Mouse (Mus musculus): ENCODE measurements at regions not wholly inside any gene's neighbourhood (a gene's known extent, or its start where the extent isn't known, plus 50 kb on each side); places are given as distances from the start of the nearest gene placed in this dataset.

DNA sequence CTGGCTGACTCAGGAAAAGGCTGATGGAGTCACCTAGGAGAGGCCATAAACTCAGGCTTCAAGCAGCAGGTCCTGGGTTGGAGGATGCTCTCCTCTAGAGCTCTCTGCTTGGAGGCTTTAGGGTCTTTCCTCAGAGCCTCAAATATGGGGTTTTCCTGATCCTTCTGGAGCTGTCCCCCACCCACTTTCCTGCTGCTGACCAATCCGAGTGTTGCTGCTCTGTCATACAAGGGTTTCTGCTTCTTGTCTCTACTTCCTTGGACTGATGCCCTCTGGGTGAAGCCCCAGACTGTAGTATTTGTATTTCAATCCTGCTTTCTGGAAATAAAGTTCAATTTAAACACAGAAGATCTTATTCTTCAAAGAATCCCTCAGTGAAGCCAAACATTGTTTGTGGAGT lies 166.7 kb upstream of the Sall1 start:
- no peak for DNase-seq (ENCODE audit: low read depth, low spot score)

DNA sequence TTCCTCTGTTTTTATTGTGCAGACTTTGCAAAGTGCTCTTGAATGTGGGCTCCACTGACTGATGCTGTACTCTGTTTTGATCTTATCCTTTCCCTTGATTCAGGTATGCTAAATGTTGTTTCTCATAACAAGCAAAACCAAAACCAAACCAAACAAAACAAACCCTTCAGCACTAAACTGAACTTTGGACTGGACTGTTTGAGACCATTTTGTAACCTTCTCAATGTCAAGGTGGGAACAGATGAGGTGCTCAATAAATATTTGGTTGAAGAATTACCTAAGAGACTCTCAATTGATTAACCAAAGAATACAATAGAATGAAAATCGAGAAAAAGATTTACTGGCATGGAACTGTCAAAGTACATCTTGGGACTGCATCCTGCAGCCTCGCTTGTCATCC lies 163.9 kb upstream of the Sall1 start:
- DNase-seq (ENCODE audit: low read depth, low spot score) = no peak

- no peak for DNase-seq (ENCODE audit: low read depth, low spot score)
Observed at GRCm38 (mm10) chr8:89202484-89203096, 158.6 kb upstream of the Sall1 start.

GRCm38 (mm10) chr8:89200301-89200700 lies 156.3 kb upstream of the Sall1 start:
- no peak for DNase-seq (ENCODE audit: low read depth, low spot score)

DNA sequence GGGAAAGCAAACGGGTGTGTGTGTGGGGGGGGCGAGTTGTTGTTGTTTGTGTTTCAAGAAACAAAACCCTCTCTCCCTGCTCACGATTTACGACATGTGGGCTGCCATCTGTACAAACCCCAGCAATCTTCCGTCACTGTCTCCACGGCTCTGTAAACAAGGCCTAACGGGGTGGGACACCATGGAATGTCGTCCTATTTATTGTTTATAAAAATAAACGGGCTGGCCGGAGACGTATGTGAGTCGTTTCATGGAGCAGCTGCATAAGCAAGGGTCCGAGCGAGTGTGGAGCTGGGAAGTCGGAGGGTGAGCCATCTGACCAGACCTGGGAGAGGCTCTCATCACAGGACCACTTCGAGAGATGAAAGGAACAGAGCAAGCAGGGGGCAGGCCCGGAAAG lies 141.4 kb upstream of the Sall1 start:
- no peak for DNase-seq (ENCODE audit: low read depth, low spot score)

DNA sequence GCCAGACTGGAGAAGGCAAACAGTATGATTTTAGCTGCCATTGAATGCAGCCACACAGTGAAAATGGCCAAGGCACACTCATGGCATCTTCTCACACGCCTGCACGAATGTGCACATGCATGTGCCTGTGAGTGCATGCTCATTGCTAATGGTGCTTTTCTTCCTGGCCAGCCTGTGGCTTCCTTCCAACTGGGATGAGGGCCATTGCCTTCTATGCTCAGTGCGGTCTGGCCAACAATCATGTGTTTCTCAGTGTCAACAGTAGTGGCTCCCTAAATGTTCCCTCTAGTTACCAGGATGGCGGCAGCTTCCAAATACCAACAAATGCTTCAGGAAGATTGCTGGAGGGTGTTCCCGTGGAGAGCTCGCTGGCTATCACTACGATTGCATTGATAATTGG lies 131.7 kb upstream of the Sall1 start:
- no peak for DNase-seq (ENCODE audit: low read depth, low spot score)

DNA sequence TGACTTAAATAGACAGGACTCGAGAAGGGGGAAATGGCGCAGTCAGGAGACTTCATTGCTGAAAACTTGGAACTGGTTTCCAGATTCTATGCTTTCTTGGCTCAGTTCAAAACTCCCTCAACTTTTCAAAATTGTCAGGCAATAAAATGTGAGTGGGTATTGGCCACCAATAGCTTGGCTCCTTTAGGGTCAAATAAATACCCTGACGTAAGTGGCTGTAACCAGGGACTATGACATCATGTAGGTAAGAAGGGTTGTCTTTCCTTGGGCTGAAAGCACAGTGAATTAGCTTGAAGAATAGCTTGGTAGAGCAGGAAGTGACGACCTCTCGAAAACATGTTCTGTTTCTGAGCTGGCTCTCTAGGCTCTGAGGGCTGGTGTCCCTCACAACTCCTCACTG lies 127.6 kb upstream of the Sall1 start:
- DNase-seq (ENCODE audit: low read depth, low spot score) = no peak

DNA sequence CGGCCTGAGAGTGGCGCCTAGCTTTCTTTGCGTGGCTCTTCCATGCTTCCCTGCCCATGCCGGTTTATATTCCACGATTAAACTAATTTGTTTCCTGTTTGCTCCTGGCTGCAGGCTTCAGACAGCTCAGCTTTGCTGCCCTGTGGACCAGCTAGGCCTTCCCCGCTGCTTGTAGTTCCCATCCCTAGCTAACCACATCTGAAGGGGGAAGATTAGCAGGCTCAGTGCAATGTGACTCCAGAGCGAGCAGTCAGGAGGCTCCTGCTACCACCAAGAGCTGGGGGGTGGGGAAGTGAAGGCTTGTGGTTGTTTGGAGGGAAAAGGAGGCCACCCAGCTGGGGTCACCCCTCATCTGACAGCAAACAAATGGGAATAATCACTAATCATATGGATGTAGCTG lies 125.5 kb upstream of the Sall1 start:
- no peak for DNase-seq (ENCODE audit: low read depth, low spot score)

DNA sequence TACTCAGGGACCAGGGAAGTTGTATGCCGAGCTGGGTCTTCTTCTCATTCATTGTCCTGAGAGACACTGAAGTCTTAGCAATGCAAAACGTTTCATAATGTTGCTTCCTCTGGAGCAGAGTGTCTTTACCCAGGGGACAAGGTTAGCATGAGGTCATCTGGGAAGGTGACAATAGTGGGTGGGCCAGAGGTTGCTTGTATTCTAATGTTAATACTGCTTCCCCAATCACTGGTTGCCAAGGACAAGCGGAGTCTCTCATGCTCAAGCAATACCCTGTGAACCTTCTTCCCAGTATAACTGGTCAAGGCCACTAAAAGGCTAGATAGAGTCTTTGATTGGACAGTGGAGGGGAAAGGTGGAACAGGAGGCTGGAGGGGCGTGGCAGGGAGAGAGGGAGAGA lies 123.1 kb upstream of the Sall1 start:
- DNase-seq (ENCODE audit: low read depth, low spot score) = no peak

- DNase-seq (ENCODE audit: low read depth, low spot score) = no peak
Observed at GRCm38 (mm10) chr8:89156909-89157308, 112.9 kb upstream of the Sall1 start.

DNA sequence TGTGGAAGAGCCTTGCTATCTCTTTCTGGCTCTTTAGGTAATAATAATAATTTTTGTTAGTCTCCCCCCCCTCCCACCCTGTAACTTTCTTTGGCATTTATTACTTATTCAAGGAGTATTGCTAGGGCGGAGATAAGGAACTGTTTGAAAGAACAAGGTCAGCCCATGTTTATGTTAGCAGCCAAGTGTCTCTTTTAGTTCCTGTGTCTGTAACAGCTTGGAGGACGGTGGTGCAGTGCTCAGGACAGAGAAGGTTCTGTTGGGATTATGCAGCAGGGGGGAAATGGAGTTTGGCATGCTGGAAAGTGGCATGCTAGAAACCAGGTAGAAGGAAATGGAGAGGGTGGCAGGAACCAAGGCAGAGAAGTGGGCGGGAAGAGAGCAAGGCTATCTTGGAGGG lies 109.6 kb upstream of the Sall1 start:
- no peak for DNase-seq (ENCODE audit: low read depth, low spot score)

DNA sequence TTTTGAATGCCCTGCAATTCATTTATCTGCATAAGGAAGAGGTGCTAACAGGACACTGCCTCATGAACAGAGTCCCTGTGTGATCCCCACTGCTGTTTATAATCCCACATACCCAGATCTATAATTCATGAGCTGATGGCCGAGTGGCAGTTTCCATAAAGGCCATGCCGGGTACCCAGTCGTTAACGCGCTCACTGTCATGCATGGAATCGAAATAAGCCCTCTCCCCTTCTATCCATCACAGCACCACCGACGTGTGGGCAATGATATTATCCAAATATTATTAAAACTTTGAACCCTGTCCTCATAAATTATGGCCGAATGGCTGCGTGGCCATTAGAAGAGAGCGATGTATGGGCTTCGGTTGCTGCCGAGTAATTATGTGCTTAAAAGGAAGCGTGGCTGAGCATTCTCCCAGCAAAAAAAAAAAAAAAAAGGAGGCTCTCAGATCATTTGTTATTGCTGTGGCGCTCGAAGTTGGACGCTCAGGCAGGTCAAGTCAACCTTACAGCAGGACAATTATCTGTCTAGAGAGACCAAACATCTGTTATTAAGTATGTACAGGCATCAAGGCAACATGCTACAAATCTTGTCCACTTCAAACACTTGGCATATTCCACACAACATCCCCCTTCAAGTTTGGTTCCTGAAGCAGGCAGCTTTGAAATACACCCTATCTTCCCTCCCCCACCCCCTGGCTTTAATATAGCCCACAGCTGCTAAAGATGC lies 109.1 kb upstream of the Sall1 start:
- no peak for DNase-seq (ENCODE audit: low read depth, low spot score)

- DNase-seq (ENCODE audit: low read depth, low spot score) = no peak
Observed at GRCm38 (mm10) chr8:89152331-89152730, 108.4 kb upstream of the Sall1 start.

DNA sequence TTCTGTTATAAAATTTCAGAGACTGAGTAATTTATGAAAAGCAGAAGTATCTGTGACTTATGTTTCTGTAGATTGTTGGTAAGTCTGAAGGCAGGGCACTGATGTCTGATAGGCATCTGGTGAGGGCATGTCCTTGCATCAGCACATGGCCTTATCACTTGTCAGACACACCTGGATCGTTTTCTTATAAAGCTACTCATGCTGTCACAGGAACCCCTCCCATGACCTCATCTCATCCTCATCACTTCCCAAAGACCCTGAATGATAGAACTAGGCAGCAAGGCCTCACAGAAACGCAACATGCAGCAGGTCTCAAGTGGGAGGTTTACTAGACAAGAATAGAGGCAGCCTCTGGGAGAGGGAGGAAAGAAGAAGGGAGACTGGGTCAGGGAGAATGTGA lies 107.0 kb upstream of the Sall1 start:
- no peak for DNase-seq (ENCODE audit: low read depth, low spot score)

GRCm38 (mm10) chr8:89141529-89142235 lies 97.7 kb upstream of the Sall1 start:
- DNase-seq (ENCODE audit: low read depth, low spot score) = no peak

DNA sequence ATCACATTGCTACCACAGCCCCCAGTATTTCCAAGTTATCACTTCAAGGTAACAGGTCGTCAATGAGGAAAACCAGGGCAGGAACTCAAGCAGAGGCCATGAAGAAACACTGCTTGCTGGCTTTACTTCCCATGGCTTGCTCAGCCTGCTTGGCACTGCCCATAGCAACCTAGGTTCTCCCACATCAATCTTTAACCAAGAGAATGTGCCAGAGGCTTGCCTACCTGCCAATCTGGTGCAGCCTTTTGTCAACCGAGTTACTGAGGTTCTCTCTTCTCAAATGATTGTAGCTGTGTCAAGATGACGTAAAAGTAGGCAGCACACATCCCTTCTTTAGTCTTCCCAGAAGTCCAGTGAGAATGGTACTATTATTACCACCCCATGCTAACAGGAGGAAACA lies 95.9 kb upstream of the Sall1 start:
- DNase-seq (ENCODE audit: low read depth, low spot score) = no peak

- no peak for DNase-seq (ENCODE audit: low read depth, low spot score)
Observed at GRCm38 (mm10) chr8:89138416-89139125, 94.6 kb upstream of the Sall1 start.

GRCm38 (mm10) chr8:89134581-89135484 lies 90.9 kb upstream of the Sall1 start:
- no peak for DNase-seq (ENCODE audit: low read depth, low spot score)

DNA sequence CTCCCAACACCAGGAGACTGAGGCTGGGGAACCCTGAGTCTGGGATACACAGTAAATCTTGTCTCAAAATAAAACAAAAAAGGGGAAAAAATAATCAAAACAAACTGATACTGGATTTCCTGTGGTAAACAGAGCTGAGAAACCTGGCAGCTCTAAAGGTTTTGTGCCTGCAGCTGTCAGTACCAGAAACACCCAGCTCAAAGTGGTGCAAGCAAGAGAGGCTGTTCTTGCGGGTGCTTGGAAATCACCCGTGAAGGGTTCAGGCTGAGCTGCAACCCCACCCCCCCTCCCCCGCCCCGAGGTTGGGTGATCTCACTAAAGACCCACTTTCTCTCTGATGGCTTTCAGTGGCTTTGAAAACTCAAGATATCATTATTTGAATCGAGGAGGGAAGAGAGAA lies 90.1 kb upstream of the Sall1 start:
- DNase-seq (ENCODE audit: low read depth, low spot score) = no peak

GRCm38 (mm10) chr8:89121051-89121450 lies 77.1 kb upstream of the Sall1 start:
- no peak for DNase-seq (ENCODE audit: low read depth, low spot score)

DNA sequence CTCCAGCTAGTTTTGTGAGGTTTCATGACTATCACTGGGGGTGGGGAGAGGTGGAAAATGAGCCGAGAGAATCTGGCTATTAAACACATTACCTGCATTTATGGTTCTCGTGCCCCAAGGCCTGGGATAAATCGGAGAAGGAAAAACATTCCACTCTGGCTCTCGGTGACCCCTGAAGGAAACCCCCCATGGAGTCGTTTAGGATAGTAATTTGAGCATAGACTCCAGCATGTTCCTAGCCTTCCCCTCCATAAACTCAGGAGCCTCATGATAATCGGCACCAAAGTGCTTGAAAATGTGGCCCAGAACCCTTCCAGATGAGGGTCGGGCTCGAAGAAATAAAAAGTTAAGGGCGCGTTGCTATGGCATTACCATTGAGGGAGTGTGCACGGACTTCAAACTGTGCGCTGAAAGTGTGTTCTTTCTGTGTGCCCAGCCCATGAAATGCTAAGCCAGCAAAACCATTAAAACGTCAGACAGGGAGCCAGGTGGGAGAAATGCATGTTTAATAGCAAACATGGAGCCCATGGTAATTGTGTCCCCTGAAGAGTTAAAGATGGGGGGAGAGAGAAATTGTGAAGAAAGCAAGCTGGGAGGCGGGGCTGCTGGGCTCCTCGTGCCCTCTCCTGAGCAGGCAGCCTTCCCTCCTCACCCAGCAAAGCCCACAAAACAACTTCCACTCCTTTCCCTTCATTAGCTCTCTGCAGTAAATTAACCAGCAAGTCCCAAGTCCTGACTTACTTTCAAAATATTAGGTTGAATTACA lies 64.1 kb upstream of the Sall1 start:
- no peak for DNase-seq (ENCODE audit: low read depth, low spot score)

Measured in skeletal muscle tissue, adult 2 months (tissue).